Mouse (Mus musculus) lung, embryonic 15.5 days (tissue): ENCODE measurements around the gene Map1a. TPM values are rescaled to one million over a fixed set of nuclear protein-coding genes. Genes with fewer than 3 reads are reported as not detected.

Experiments used
- polyA plus RNA-seq: library from polyadenylated mRNA; unstranded; fragments of >200 nt; fragmentation: Nextera tagmentation; extraction: Ambion mirVana; gene quantifications from 2 replicates; pipeline ENCODE4 v1.2.1, GENCODE M21; 2015

The Map1a gene
- polyA plus RNA-seq, 1 experiment from 2014 or later = 3.5 TPM

Other genes with a start within 250 kb of the Map1a start
- 0.07 TPM in 1 of 2 replicates, not detected in the other for gene Tgm5, start 203.8 kb upstream of the Map1a start, polyA plus RNA-seq
- gene Tgm7, start 179.8 kb upstream of the Map1a start, polyA plus RNA-seq = 0.06 TPM in 1 of 2 replicates, not detected in the other
- gene Adal, start 149.2 kb upstream of the Map1a start, polyA plus RNA-seq = 18.6 and 22.3 TPM in 2 replicates
- 24.7 and 26.1 TPM in 2 replicates for gene Lcmt2, start 148.9 kb upstream of the Map1a start, polyA plus RNA-seq
- 52.6 and 53.3 TPM in 2 replicates for gene Tubgcp4, start 118.9 kb upstream of the Map1a start, polyA plus RNA-seq
- 8.3 and 9.7 TPM in 2 replicates for gene Zscan29, start 118.5 kb upstream of the Map1a start, polyA plus RNA-seq
- 61.6 and 66.8 TPM in 2 replicates for gene Trp53bp1, start 18.2 kb upstream of the Map1a start, polyA plus RNA-seq
- 10.0 and 12.3 TPM in 2 replicates for gene Ppip5k1, start 65.8 kb downstream of the Map1a start, polyA plus RNA-seq
- 2.8 and 3.6 TPM in 2 replicates for gene Ckmt1, start 68.1 kb downstream of the Map1a start, polyA plus RNA-seq
- not detected in 2 replicates for gene Strc, start 97.6 kb downstream of the Map1a start, polyA plus RNA-seq
- 874 and 889 TPM in 2 replicates for gene Pdia3, start 124.2 kb downstream of the Map1a start, polyA plus RNA-seq
- gene Catsper2, start 124.2 kb downstream of the Map1a start, polyA plus RNA-seq = 1.3 and 2.3 TPM in 2 replicates
- 10.0 and 10.1 TPM in 2 replicates for gene Ell3, start 154.7 kb downstream of the Map1a start, polyA plus RNA-seq
- gene Serf2, start 159.6 kb downstream of the Map1a start, polyA plus RNA-seq = 430 and 452 TPM in 2 replicates
- 97.0 and 99.5 TPM in 2 replicates for gene Hypk, start 163.7 kb downstream of the Map1a start, polyA plus RNA-seq
- 0.07 and 0.20 TPM in 2 replicates for gene Serinc4, start 167.2 kb downstream of the Map1a start, polyA plus RNA-seq
- 45.7 and 51.1 TPM in 2 replicates for gene Mfap1b, start 184.5 kb downstream of the Map1a start, polyA plus RNA-seq
- 28.0 and 31.8 TPM in 2 replicates for gene Mfap1a, start 217.1 kb downstream of the Map1a start, polyA plus RNA-seq
- gene Wdr76, start 217.1 kb downstream of the Map1a start, polyA plus RNA-seq = 8.8 and 9.3 TPM in 2 replicates